Mouse (Mus musculus) midbrain, embryonic 10.5 days (tissue): Measurements from ENCODE around the gene 1810055G02Rik. TPM values are rescaled to one million over a fixed set of nuclear protein-coding genes. Genes with fewer than 3 reads are reported as not detected.

ENCODE experiments used
- DNase-seq: peaks from one replicate; pipeline ENCODE4 v3.0.0-alpha.2; 2017; ENCODE audit warnings: low spot score
- H3K27ac ChIP-seq: fragments of 300-500 bp; sonication (generic); replicated peaks from 2 replicates; pipeline ENCODE4 v1.5.1; 2016; ENCODE audit warnings: mild to moderate bottlenecking
- H3K27me3 ChIP-seq: fragments of 300-500 bp; sonication (generic); 2 replicates; pipeline ENCODE4 v1.6.1; 2016; ENCODE audit warnings: low read depth, mild to moderate bottlenecking; ENCODE audit not compliant: poor library complexity, severe bottlenecking
- H3K36me3 ChIP-seq: fragments of 300-500 bp; sonication (generic); 2 replicates; pipeline ENCODE4 v1.6.1; 2016; ENCODE audit warnings: mild to moderate bottlenecking, moderate library complexity
- H3K4me1 ChIP-seq: fragments of 300-500 bp; sonication (generic); 2 replicates; pipeline ENCODE4 v1.6.1; 2016
- H3K4me3 ChIP-seq: fragments of 300-500 bp; sonication (generic); 2 replicates; pipeline ENCODE4 v1.5.1; 2016; ENCODE audit warnings: mild to moderate bottlenecking, moderate library complexity
- H3K9me3 ChIP-seq: fragments of 300-500 bp; sonication (generic); replicated peaks from 2 replicates; pipeline ENCODE4 v1.6.1; 2016; ENCODE audit warnings: mild to moderate bottlenecking
- WGBS: fragments of 180-500 bp; shearing (Covaris S2); methylation state at CpG from one replicate; pipeline ENCODE4 v1.1.7; 2016; 5-methylcytosine and 5-hydroxymethylcytosine counted together
- polyA plus RNA-seq: library from polyadenylated mRNA; unstranded; fragments of >200 nt; fragmentation: Nextera tagmentation; extraction: Ambion mirVana; gene quantifications from 2 replicates; pipeline ENCODE4 v1.2.1, GENCODE M21; 2016

1810055G02Rik gene
- polyA plus RNA-seq, 1 experiment from 2014 or later = 47.1 TPM

- Histone ChIP-seq H3K4me3 (no peak overlapping the region), H3K9me3 (peaks cover 5% of the 10 kb centered on the region; the same call in 1 of the 2 replicates), H3K36me3 (no peaks in the 10 kb centered on the region), H3K4me1 (peaks cover 4% of the 10 kb centered on the region), H3K27me3 (no peaks in the 10 kb centered on the region), H3K27ac (no peak overlapping the region)
- peak; percentile 59 for DNase-seq
- 35% methylated on average over 1 of the region's 1 CpGs for WGBS
Observed at GRCm38 (mm10) chr19:3724779-3725178, 16.7 kb downstream of the 1810055G02Rik start.

GRCm38 (mm10) chr19:3728901-3729300, 20.8 kb downstream of the 1810055G02Rik start:
- H3K36me3 ChIP-seq = no peaks in the 10 kb centered on the region
- H3K4me3 ChIP-seq = no peak overlapping the region
- H3K27ac ChIP-seq = no peak overlapping the region
- 67% methylated on average over 2 of the region's 2 CpGs for WGBS
- H3K9me3 ChIP-seq = peaks cover 1% of the 10 kb centered on the region; the same call in 1 of the 2 replicates
- no peaks in the 10 kb centered on the region for H3K27me3 ChIP-seq
- DNase-seq = no peak
- H3K4me1 ChIP-seq = no peaks in the 10 kb centered on the region

- no peak overlapping the region for H3K27ac ChIP-seq
- WGBS = 85% methylated on average over 7 of the region's 7 CpGs
- no peak overlapping the region for H3K4me3 ChIP-seq
- no peak for DNase-seq
- no peaks in the 10 kb centered on the region for H3K27me3 ChIP-seq
- no peaks in the 10 kb centered on the region for H3K9me3 ChIP-seq
- H3K36me3 ChIP-seq = no peaks in the 10 kb centered on the region
- no peaks in the 10 kb centered on the region for H3K4me1 ChIP-seq
Observed at GRCm38 (mm10) chr19:3730781-3731646, 22.9 kb downstream of the 1810055G02Rik start.

- Histone ChIP-seq H3K4me3 (no peak overlapping the region), H3K27me3 (no peaks in the 10 kb centered on the region), H3K27ac (no peak overlapping the region), H3K4me1 (no peaks in the 10 kb centered on the region), H3K9me3 (no peaks in the 10 kb centered on the region), H3K36me3 (no peaks in the 10 kb centered on the region)
- 93% methylated on average over 3 of the region's 3 CpGs for WGBS
- DNase-seq = no peak
Observed at GRCm38 (mm10) chr19:3736001-3736400, 27.9 kb downstream of the 1810055G02Rik start.

GRCm38 (mm10) chr19:3739650-3740049, 31.6 kb downstream of the 1810055G02Rik start:
- Histone ChIP-seq H3K36me3 (no peaks in the 10 kb centered on the region), H3K27ac (no peak overlapping the region), H3K4me1 (peaks cover 17% of the 10 kb centered on the region), H3K4me3 (no peak overlapping the region), H3K27me3 (no peaks in the 10 kb centered on the region), H3K9me3 (no peaks in the 10 kb centered on the region)
- WGBS = 94% methylated on average over 7 of the region's 7 CpGs
- DNase-seq = no peak

- no peak for DNase-seq
- H3K4me3 ChIP-seq = no peak overlapping the region
- H3K36me3 ChIP-seq = no peaks in the 10 kb centered on the region
- H3K4me1 ChIP-seq = peaks cover 17% of the 10 kb centered on the region
- 54% methylated on average over 4 of the region's 4 CpGs for WGBS
- H3K27ac ChIP-seq = peak overlapping the region; percentile 47; the same call in 1 of the 2 replicates
- H3K9me3 ChIP-seq = peaks cover 7% of the 10 kb centered on the region; the same call in 1 of the 2 replicates
- no peaks in the 10 kb centered on the region for H3K27me3 ChIP-seq
Observed at GRCm38 (mm10) chr19:3742716-3743115, 34.6 kb downstream of the 1810055G02Rik start.

GRCm38 (mm10) chr19:3743362-3743761, 35.3 kb downstream of the 1810055G02Rik start:
- Histone ChIP-seq H3K9me3 (peaks cover 11% of the 10 kb centered on the region), H3K4me3 (peak overlapping the region; percentile 57; the same call in 1 of the 2 replicates), H3K27me3 (no peaks in the 10 kb centered on the region), H3K27ac (peak overlapping the region; percentile 89; the same call in 1 of the 2 replicates), H3K4me1 (peaks cover 17% of the 10 kb centered on the region), H3K36me3 (no peaks in the 10 kb centered on the region)
- WGBS = 91% methylated on average over 7 of the region's 7 CpGs
- DNase-seq = no peak

- H3K4me1 ChIP-seq = peaks cover 17% of the 10 kb centered on the region
- peak overlapping the region; percentile 89 for H3K27ac ChIP-seq
- H3K9me3 ChIP-seq = peaks cover 16% of the 10 kb centered on the region
- H3K27me3 ChIP-seq = no peaks in the 10 kb centered on the region
- no peaks in the 10 kb centered on the region for H3K36me3 ChIP-seq
- peak; percentile 64 for DNase-seq
- H3K4me3 ChIP-seq = peak overlapping the region; percentile 57
- WGBS = 5% methylated on average over 13 of the region's 13 CpGs
Observed at GRCm38 (mm10) chr19:3743851-3744512, 35.9 kb downstream of the 1810055G02Rik start.

GRCm38 (mm10) chr19:3752621-3753239, 44.6 kb downstream of the 1810055G02Rik start:
- H3K27me3 ChIP-seq = no peaks in the 10 kb centered on the region

GRCm38 (mm10) chr19:3753240-3753633, 45.1 kb downstream of the 1810055G02Rik start:
- Histone ChIP-seq H3K27me3 (no peaks in the 10 kb centered on the region), H3K27ac (no peak overlapping the region), H3K9me3 (peaks cover 6% of the 10 kb centered on the region), H3K4me3 (no peak overlapping the region), H3K4me1 (no peaks in the 10 kb centered on the region), H3K36me3 (no peaks in the 10 kb centered on the region)
- 85% methylated on average over 1 of the region's 1 CpGs for WGBS
- DNase-seq = no peak

More at GRCm38 (mm10) chr19:3752621-3753239, 44.6 kb downstream of the 1810055G02Rik start:
- H3K36me3 ChIP-seq = no peaks in the 10 kb centered on the region
- no peak for DNase-seq
- no peak overlapping the region for H3K27ac ChIP-seq
- H3K4me1 ChIP-seq = no peaks in the 10 kb centered on the region
- 62% methylated on average over 8 of the region's 8 CpGs for WGBS
- H3K9me3 ChIP-seq = peaks cover 9% of the 10 kb centered on the region
- no peak overlapping the region for H3K4me3 ChIP-seq

GRCm38 (mm10) chr19:3753738-3754137, 45.6 kb downstream of the 1810055G02Rik start:
- Histone ChIP-seq H3K27ac (no peak overlapping the region), H3K36me3 (no peaks in the 10 kb centered on the region), H3K4me3 (no peak overlapping the region), H3K4me1 (no peaks in the 10 kb centered on the region), H3K27me3 (no peaks in the 10 kb centered on the region), H3K9me3 (peaks cover under 1% of the 10 kb centered on the region; the same call in 1 of the 2 replicates)
- WGBS = 60% methylated on average over 8 of the region's 8 CpGs
- DNase-seq = no peak

- Histone ChIP-seq H3K4me1 (no peaks in the 10 kb centered on the region), H3K27ac (no peak overlapping the region), H3K9me3 (no peaks in the 10 kb centered on the region), H3K36me3 (no peaks in the 10 kb centered on the region), H3K4me3 (no peak overlapping the region), H3K27me3 (no peaks in the 10 kb centered on the region)
- 56% methylated on average over 1 of the region's 1 CpGs for WGBS
- no peak for DNase-seq
Observed at GRCm38 (mm10) chr19:3757861-3758260, 49.8 kb downstream of the 1810055G02Rik start.
